Mouse (Mus musculus) olfactory bulb, adult 2 months (tissue): ENCODE results near the gene Fzr1.

ENCODE experiments used
- CTCF ChIP-seq: fragments of 200-500 bp; IDR thresholded peaks from 2 replicates; pipeline ENCODE4 v1.5.1; 2012; ENCODE audit warnings: low read depth, mild to moderate bottlenecking, low read length, moderate library complexity; ENCODE audit not compliant: insufficient read depth
- POLR2A ChIP-seq: fragments of 200-500 bp; IDR thresholded peaks from 2 replicates; pipeline ENCODE4 v1.6.1; 2012; ENCODE audit warnings: mild to moderate bottlenecking, low read depth, low read length, moderate library complexity; ENCODE audit not compliant: insufficient read depth

- TF ChIP-seq CTCF (no peak), POLR2A (no peak)
Observed at GRCm38 (mm10) chr10:81422191-81422590, 43.9 kb upstream of the Fzr1 start.
